Mouse (Mus musculus) kidney, adult 2 months (tissue): ENCODE data around the gene Ppp3ca. TPM values are rescaled to one million over a fixed set of nuclear protein-coding genes. Genes with fewer than 3 reads are reported as not detected.

ENCODE experiments used
- DNase-seq: peaks from one replicate; pipeline ENCODE4 v3.0.0; 2021
- H3K27ac ChIP-seq: fragments of 200-500 bp; 2 replicates; pipeline ENCODE4 v1.5.1; 2012; ENCODE audit warnings: low read depth, low read length, control low read depth, inconsistent platforms; ENCODE audit not compliant: insufficient read depth
- H3K27me3 ChIP-seq: fragments of 200-500 bp; replicated peaks from 2 replicates; pipeline ENCODE4 v1.6.1; 2012; ENCODE audit warnings: mild to moderate bottlenecking, moderate library complexity, low read length, inconsistent platforms; ENCODE audit not compliant: control insufficient read depth, insufficient read depth
- H3K36me3 ChIP-seq: fragments of 200-500 bp; 2 replicates; pipeline ENCODE4 v1.6.1; 2012; ENCODE audit warnings: mild to moderate bottlenecking, moderate library complexity, low read length, inconsistent platforms; ENCODE audit not compliant: control insufficient read depth, insufficient read depth
- H3K4me1 ChIP-seq: fragments of 200-500 bp; 2 replicates; pipeline ENCODE4 v1.6.1; 2011; ENCODE audit warnings: low read length; ENCODE audit not compliant: control insufficient read depth, insufficient read depth
- H3K4me3 ChIP-seq: fragments of 200-500 bp; 2 replicates; pipeline ENCODE4 v1.5.1; 2011; ENCODE audit warnings: mild to moderate bottlenecking, low read depth, low read length, control low read depth; ENCODE audit not compliant: insufficient read depth
- CTCF ChIP-seq: fragments of 200-500 bp; conservative IDR thresholded peaks from 2 replicates; pipeline ENCODE4 v1.5.1; 2011; ENCODE audit warnings: low read depth, mild to moderate bottlenecking, control low read depth, low read length, moderate library complexity, mixed read lengths; ENCODE audit not compliant: insufficient read depth, insufficient read length
- POLR2A ChIP-seq: fragments of 200-500 bp; IDR thresholded peaks from one replicate; pipeline ENCODE4 v1.6.1; 2011; ENCODE audit warnings: low read depth, low read length, control low read depth
- WGBS: fragments of 180-500 bp; shearing (Covaris S2); methylation state at CpG from one replicate; pipeline ENCODE4 v1.1.7; 2018; 5-methylcytosine and 5-hydroxymethylcytosine counted together
- polyA plus RNA-seq: library from polyadenylated mRNA; depleted of rRNA; stranded (reverse); fragments of >200 nt; gene quantifications from 2 replicates; pipeline ENCODE4 v1.2.3, GENCODE M21; 2012

Gene Ppp3ca
- polyA plus RNA-seq, 1 experiment, result 14.0 TPM

GRCm38 (mm10) chr3:136752126-136752716 is 82.3 kb downstream of the Ppp3ca start:
- no peak for TF ChIP-seq CTCF
- TF ChIP-seq POLR2A, result no peak
- Histone ChIP-seq H3K27ac (no peak overlapping the region), H3K36me3 (no peaks in the 10 kb centered on the region), H3K27me3 (no peaks in the 10 kb centered on the region), H3K4me3 (no peak overlapping the region), H3K4me1 (peaks cover 6% of the 10 kb centered on the region)
- 44% methylated on average over 5 of the region's 5 CpGs for WGBS
- no peak for DNase-seq

DNA sequence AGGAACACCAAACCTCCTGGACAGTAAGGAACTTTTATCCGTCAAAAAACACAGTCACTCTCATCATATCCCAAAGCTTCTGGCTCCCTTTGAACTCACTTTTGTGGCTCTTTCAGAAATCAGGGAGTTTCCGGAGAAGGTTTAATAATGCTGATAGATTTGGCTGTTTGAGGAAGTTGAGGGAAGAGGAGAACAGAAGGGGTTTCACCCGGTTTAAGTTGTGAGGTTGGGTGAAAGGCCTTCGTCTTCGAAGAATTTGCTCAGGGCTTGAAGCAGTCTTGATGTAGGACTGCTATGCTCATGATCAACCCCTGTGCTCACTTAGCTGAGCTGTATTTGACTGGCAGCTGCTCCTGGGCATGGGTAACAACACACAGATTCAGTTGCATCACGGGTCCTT is 86.2 kb downstream of the Ppp3ca start:
- 87% methylated on average over 6 of the region's 6 CpGs for WGBS
- no peak overlapping the region for H3K27ac ChIP-seq
- peaks cover 6% of the 10 kb centered on the region for H3K4me1 ChIP-seq
- DNase-seq, result no peak
- no peaks in the 10 kb centered on the region for H3K36me3 ChIP-seq
- no peak for TF ChIP-seq CTCF
- no peak for TF ChIP-seq POLR2A
- no peak overlapping the region for H3K4me3 ChIP-seq
- H3K27me3 ChIP-seq, result no peaks in the 10 kb centered on the region

- H3K4me3 ChIP-seq, result no peak overlapping the region
- H3K4me1 ChIP-seq, result no peaks in the 10 kb centered on the region; the same call in 1 of the 2 replicates
- TF ChIP-seq POLR2A, result no peak
- TF ChIP-seq CTCF, result no peak
- DNase-seq, result no peak
- no peaks in the 10 kb centered on the region for H3K27me3 ChIP-seq
- WGBS, result 96% methylated on average over 12 of the region's 12 CpGs
- H3K27ac ChIP-seq, result no peak overlapping the region
- H3K36me3 ChIP-seq, result no peaks in the 10 kb centered on the region
These were observed 89.5 kb downstream of the Ppp3ca start for GRCm38 (mm10) chr3:136759446-136759845.

- Histone ChIP-seq H3K36me3 (no peaks in the 10 kb centered on the region), H3K27me3 (no peaks in the 10 kb centered on the region), H3K27ac (no peak overlapping the region), H3K4me1 (peaks cover 4% of the 10 kb centered on the region; the same call in 1 of the 2 replicates), H3K4me3 (no peak overlapping the region)
- no peak for DNase-seq
- no peak for TF ChIP-seq POLR2A
- no peak for TF ChIP-seq CTCF
- WGBS, result 59% methylated on average over 7 of the region's 7 CpGs
These were observed 91.5 kb downstream of the Ppp3ca start for GRCm38 (mm10) chr3:136761292-136761978.

DNA sequence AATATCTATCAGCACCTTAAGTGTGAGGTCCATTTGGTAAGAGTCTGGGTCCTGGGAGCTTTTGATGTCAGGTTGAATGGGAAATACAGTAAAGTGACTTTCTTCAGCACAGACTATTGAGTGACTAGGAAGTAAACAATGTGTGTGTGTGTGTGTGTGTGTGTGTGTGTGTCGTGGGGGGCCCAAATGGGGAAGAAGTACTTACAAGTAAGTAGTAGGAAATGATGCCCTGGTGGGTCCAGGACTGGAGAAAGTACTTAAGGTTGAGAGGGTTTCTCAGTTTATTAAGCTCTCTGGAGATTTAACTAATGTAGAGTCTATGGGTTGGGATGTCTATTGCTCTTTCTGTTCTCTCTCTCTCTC is 92.0 kb downstream of the Ppp3ca start:
- no peak overlapping the region for H3K4me3 ChIP-seq
- WGBS, result 88% methylated on average over 1 of the region's 1 CpGs
- TF ChIP-seq CTCF, result no peak
- no peak for TF ChIP-seq POLR2A
- H3K27ac ChIP-seq, result no peak overlapping the region
- H3K27me3 ChIP-seq, result no peaks in the 10 kb centered on the region
- no peaks in the 10 kb centered on the region for H3K36me3 ChIP-seq
- DNase-seq, result no peak
- H3K4me1 ChIP-seq, result peaks cover 4% of the 10 kb centered on the region; the same call in 1 of the 2 replicates

DNA sequence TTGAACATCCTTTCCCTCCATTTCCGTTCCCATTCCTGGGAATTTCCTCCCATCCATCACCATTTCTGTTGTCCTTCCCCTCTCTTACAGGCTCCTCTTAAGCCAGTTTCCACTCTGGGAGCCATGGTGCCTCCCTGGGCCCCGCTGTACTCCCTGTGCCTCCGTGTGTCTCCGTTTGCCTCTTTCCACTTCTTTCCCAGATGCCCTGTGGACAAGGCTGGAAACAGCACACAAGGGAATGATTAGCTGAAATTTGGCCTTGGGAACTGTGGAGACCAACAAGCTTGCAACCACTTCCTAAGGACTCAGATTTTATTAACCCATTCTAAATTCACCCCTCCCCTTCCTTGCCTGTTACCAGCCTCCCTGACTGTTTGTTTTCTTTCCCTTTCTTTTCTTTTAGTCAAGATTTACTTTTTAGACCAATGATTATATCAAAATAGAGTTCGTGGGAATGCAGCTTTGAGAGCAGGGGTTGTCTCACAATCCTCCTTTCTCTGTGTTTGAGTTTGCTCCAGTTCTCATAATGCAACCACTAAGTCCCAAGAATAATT is 93.9 kb downstream of the Ppp3ca start:
- TF ChIP-seq POLR2A, result no peak
- no peak for TF ChIP-seq CTCF
- WGBS, result 44% methylated on average over 5 of the region's 5 CpGs
- Histone ChIP-seq H3K27me3 (no peaks in the 10 kb centered on the region), H3K4me3 (no peak overlapping the region), H3K27ac (no peak overlapping the region), H3K36me3 (no peaks in the 10 kb centered on the region), H3K4me1 (peaks cover 4% of the 10 kb centered on the region; the same call in 1 of the 2 replicates)
- DNase-seq, result no peak

- WGBS, result 64% methylated on average over 2 of the region's 2 CpGs
- Histone ChIP-seq H3K36me3 (no peaks in the 10 kb centered on the region), H3K27me3 (no peaks in the 10 kb centered on the region), H3K4me1 (0 out of 2 replicates have a peak, but pooled peaks cover 4% of the 10 kb centered on the region), H3K4me3 (no peak overlapping the region), H3K27ac (no peak overlapping the region)
- no peak for DNase-seq
- TF ChIP-seq CTCF (no peak), POLR2A (no peak)
These were observed 95.6 kb downstream of the Ppp3ca start for GRCm38 (mm10) chr3:136765569-136765968.
